Mouse (Mus musculus) midbrain, embryonic 12.5 days (tissue): ENCODE measurements at regions not wholly inside any gene's neighbourhood (a gene's known extent, or its start where the extent isn't known, plus 50 kb on each side); places are given as distances from the start of the nearest gene placed in this dataset.
A peak's percentile ranks its signal among the peaks of the same experiment; 100 is the strongest.

ENCODE experiments used
- ATAC-seq: fragments of 200-750 bp; cut with Nextera tagmentation; 2 replicates; pipeline ENCODE4 v1.8.0; 2017; ENCODE audit warnings: low read depth, moderate TSS enrichment, moderate library complexity; ENCODE audit not compliant: low FRiP score
- H3K27ac ChIP-seq: fragments of 300-500 bp; sonication (generic); replicated peaks from 2 replicates; pipeline ENCODE4 v1.5.1; 2016; ENCODE audit warnings: mild to moderate bottlenecking
- H3K27me3 ChIP-seq: fragments of 300-500 bp; sonication (generic); 2 replicates; pipeline ENCODE4 v1.6.1; 2016; ENCODE audit warnings: mild to moderate bottlenecking
- H3K36me3 ChIP-seq: fragments of 300-500 bp; sonication (generic); 2 replicates; pipeline ENCODE4 v1.6.1; 2016
- H3K4me1 ChIP-seq: fragments of 300-500 bp; sonication (generic); 2 replicates; pipeline ENCODE4 v1.6.1; 2016
- H3K4me2 ChIP-seq: fragments of 300-500 bp; sonication (generic); replicated peaks from 2 replicates; pipeline ENCODE4 v1.6.1; 2016; ENCODE audit warnings: mild to moderate bottlenecking, moderate library complexity
- H3K4me3 ChIP-seq: fragments of 300-500 bp; sonication (generic); 2 replicates; pipeline ENCODE4 v1.5.1; 2016; ENCODE audit warnings: mild to moderate bottlenecking
- H3K9ac ChIP-seq: fragments of 300-500 bp; sonication (generic); replicated peaks from 2 replicates; pipeline ENCODE4 v1.6.1; 2016; ENCODE audit warnings: mild to moderate bottlenecking, moderate library complexity
- H3K9me3 ChIP-seq: fragments of 300-500 bp; sonication (generic); 2 replicates; pipeline ENCODE4 v1.6.1; 2016; ENCODE audit warnings: mild to moderate bottlenecking
- WGBS: fragments of 180-500 bp; shearing (Covaris S2); methylation state at CpG from one replicate; pipeline ENCODE4 v1.1.7; 2016; 5-methylcytosine and 5-hydroxymethylcytosine counted together

DNA sequence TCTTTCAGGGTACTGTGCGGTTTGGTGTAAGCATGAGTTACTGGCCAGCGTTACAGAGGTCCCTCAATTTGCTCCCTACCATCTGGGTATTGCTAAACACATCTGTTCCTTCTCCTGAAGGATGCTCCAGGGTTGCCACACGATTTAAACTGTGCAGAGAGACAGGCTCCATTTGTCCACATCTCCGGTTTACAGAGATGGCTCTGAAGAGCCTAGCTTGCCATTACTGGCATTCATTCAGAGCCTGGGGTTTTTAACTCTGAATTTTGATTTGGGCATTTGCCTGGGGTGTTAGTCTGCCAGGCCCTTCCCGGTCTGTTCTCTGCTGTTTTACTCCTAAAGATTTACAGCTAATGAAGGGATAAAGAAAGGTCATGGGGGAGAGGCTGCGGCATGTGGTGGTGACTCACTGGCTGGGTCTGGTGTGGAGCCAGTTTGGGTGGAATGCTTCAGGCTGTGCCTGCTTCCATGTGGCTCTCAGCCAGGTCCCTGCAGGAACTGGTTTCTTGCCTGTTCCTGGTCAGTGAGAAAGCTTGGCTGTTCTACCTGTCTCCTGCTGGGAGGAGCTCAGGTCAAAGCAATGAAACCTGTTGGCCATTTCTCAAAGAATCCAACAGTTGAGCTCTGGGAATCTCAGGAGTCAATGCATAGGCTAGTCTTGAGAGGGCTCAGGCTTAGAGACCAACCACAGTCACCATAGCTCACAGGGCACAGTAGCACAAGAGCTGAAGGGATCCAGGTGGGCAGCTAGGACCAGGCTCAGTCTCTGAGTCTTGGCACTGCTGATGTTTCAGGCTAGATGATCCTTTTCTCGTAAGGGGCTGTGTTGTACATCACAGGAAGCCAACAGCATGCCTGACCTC, 112.5 kb upstream of the Pgrmc2 start:
- Histone ChIP-seq H3K27me3 (no peaks in the 10 kb centered on the region), H3K9me3 (no peaks in the 10 kb centered on the region), H3K4me1 (peaks cover 12% of the 10 kb centered on the region; the same call in 1 of the 2 replicates), H3K9ac (no peak overlapping the region), H3K4me3 (no peak overlapping the region), H3K36me3 (no peaks in the 10 kb centered on the region), H3K27ac (no peak overlapping the region), H3K4me2 (no peak overlapping the region)
- 0 out of 2 replicates have a peak, but pooled peaks have one; percentile 9 for ATAC-seq
- 63% methylated on average over 7 of the region's 7 CpGs for WGBS

DNA sequence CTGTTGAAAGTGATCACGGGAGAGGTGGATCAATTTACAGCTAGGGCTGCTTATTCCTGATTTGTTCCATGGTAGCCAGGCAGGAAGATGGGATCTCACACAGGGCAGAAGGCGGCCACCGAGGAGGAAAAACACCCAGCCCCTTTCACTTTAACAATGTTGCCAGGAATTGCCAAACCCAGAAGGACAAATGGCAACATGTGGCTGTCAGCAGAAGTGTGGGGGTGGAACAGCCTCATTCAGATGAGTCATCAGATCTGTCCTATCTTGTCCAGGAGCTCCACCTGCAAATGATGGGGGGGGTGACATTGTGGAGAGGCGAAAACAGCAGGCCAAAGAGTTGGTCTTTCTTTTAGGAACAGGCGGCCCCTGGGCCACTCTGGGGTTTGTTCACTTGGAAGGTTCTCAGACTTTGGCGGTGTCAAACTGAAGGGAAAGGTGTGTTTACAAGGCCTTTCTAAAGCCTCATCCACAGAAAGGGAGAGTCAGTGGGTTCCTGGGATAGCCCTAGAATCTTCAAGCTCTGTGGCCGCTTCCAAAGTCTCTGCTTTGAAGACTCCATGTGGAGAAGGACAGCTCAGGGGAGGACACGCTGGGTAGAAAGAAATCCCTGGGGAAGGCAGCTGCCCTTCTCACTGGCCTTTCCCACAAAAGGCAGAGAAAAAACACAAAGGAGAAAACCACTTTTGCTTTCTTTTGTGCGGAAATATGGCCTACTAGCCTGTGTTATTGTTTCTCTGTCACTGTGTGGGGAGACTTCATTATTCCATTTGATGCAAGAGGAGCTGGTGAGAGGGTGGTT, 111.7 kb upstream of the Pgrmc2 start:
- H3K36me3 ChIP-seq = no peaks in the 10 kb centered on the region
- no peak overlapping the region for H3K27ac ChIP-seq
- H3K9ac ChIP-seq = no peak overlapping the region
- 72% methylated on average over 9 of the region's 9 CpGs for WGBS
- no peak for ATAC-seq
- H3K4me1 ChIP-seq = peaks cover 12% of the 10 kb centered on the region; the same call in 1 of the 2 replicates
- H3K27me3 ChIP-seq = no peaks in the 10 kb centered on the region
- no peaks in the 10 kb centered on the region for H3K9me3 ChIP-seq
- H3K4me3 ChIP-seq = no peak overlapping the region
- H3K4me2 ChIP-seq = no peak overlapping the region

DNA sequence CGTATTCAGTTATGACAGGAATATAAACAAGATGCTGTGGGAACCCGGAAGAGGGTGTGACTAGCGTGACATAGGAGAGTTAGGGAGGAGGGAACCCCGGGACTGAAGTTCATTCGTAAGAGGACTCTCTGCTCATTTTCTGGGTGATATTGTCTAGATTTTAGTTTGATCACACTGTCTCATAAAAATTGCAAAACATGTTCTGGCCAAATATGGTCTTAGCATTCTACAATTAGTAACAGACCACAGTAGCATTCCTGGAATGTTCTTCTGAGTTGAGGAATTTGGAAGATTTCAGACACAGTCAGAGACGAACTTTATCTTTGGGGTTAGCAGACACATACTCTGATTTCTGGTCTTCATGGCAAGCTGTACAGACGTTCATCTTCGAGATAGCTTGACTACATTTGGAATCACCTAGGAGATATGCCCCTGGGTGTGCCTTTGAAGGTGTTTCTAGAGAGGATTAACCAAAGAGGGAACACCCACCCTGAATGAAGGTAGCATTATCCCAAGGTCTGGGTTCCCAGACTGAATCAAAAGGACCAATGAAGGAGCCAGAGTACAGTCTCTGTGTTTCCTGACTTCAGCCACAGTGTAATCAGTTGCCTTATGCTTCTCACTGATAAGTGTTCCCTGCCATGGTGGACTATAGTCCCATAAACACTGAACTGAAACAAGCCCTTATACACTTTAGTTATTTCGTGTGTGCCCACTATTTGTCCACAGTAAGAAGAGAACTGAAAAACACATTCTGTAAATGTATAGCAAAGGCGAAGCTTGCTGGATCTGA, 102.7 kb upstream of the Pgrmc2 start:
- Histone ChIP-seq H3K27me3 (no peaks in the 10 kb centered on the region), H3K36me3 (no peaks in the 10 kb centered on the region), H3K9ac (no peak overlapping the region), H3K4me1 (no peaks in the 10 kb centered on the region; the same call in 1 of the 2 replicates), H3K4me3 (no peak overlapping the region), H3K4me2 (no peak overlapping the region), H3K27ac (no peak overlapping the region), H3K9me3 (no peaks in the 10 kb centered on the region)
- WGBS = 83% methylated on average over 10 of the region's 10 CpGs
- ATAC-seq = no peak

DNA sequence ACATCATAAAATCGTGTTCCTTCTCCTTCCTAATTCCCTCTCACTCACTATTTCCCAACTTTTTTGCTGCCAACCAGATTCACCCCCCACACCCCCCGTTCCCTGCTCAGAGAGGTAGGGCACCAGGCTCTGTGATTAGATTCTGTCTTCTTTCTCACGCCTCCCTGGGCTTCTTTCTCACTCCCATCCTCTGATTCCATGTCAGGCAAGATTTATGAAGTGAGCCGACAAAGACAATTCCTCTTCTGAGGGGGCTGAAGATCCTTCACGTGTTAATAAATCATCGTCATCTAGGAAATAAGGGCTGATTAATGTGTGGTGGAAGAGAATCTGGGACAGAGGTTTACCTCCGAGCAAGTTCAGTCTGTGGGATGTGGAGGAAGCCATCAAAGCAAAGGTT, 101.5 kb upstream of the Pgrmc2 start:
- H3K4me2 ChIP-seq = no peak overlapping the region
- no peak overlapping the region for H3K4me3 ChIP-seq
- no peak for ATAC-seq
- H3K27me3 ChIP-seq = no peaks in the 10 kb centered on the region
- no peak overlapping the region for H3K9ac ChIP-seq
- WGBS = 88% methylated on average over 7 of the region's 7 CpGs
- H3K9me3 ChIP-seq = no peaks in the 10 kb centered on the region
- H3K27ac ChIP-seq = no peak overlapping the region
- H3K4me1 ChIP-seq = no peaks in the 10 kb centered on the region; the same call in 1 of the 2 replicates
- H3K36me3 ChIP-seq = no peaks in the 10 kb centered on the region

- Histone ChIP-seq H3K27ac (no peak overlapping the region), H3K4me1 (no peaks in the 10 kb centered on the region; the same call in 1 of the 2 replicates), H3K9me3 (no peaks in the 10 kb centered on the region), H3K4me2 (no peak overlapping the region), H3K9ac (no peak overlapping the region), H3K36me3 (no peaks in the 10 kb centered on the region), H3K4me3 (no peak overlapping the region), H3K27me3 (no peaks in the 10 kb centered on the region)
- 71% methylated on average over 10 of the region's 10 CpGs for WGBS
- peak; percentile 33; the same call in 1 of the 2 replicates for ATAC-seq
These were observed 100.2 kb upstream of the Pgrmc2 start for GRCm38 (mm10) chr3:41182900-41183595.

- H3K4me1 ChIP-seq = no peaks in the 10 kb centered on the region; the same call in 1 of the 2 replicates
- no peak overlapping the region for H3K27ac ChIP-seq
- H3K9me3 ChIP-seq = no peaks in the 10 kb centered on the region
- H3K4me2 ChIP-seq = no peak overlapping the region
- 57% methylated on average over 15 of the region's 15 CpGs for WGBS
- no peak overlapping the region for H3K9ac ChIP-seq
- ATAC-seq = peak; percentile 95
- H3K36me3 ChIP-seq = no peaks in the 10 kb centered on the region
- no peaks in the 10 kb centered on the region for H3K27me3 ChIP-seq
- H3K4me3 ChIP-seq = no peak overlapping the region
These were observed 99.4 kb upstream of the Pgrmc2 start for GRCm38 (mm10) chr3:41182036-41182899.

DNA sequence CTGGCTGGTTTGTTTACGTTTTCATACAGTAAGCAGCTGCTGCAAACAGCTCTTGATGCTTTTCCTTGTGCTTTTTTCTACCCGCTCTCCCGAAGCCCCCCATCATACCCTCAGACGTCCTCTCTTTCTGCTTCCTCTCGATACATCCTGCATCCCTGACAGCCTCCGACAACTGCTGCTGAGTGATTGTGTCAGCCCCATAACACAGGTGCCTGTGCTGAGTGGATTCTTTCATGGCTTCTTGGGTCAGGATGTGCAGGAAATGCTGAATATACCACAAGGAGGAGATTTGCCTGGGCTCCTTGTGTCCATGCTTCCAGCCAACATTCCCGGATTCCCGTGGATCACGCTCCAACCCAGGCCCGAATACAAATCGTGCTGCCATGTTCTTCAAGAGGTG, 98.6 kb upstream of the Pgrmc2 start:
- no peaks in the 10 kb centered on the region; the same call in 1 of the 2 replicates for H3K4me1 ChIP-seq
- no peak overlapping the region for H3K9ac ChIP-seq
- no peaks in the 10 kb centered on the region for H3K9me3 ChIP-seq
- no peak overlapping the region for H3K4me2 ChIP-seq
- H3K27ac ChIP-seq = no peak overlapping the region
- H3K4me3 ChIP-seq = no peak overlapping the region
- WGBS = 88% methylated on average over 11 of the region's 11 CpGs
- no peak for ATAC-seq
- H3K27me3 ChIP-seq = no peaks in the 10 kb centered on the region
- H3K36me3 ChIP-seq = no peaks in the 10 kb centered on the region

DNA sequence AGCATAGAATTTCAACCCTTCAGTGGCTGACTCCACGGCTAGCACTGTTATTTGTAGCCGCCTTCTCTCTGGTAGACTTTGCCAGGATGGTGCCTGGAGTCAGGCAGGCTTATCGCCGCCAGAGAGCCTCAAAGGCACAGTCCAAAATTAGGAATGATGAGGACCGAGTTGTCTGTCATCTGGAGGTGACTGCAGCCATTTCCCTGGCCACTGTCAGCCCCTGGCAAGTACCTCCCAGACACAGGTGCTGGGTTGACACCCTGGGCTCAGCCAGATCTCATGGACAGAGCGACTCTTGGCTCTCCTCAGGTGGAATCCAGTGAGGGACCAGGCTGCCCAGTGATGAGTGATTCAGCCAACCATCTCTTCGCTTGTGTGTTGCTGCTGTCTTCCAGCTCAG, 98.1 kb upstream of the Pgrmc2 start:
- Histone ChIP-seq H3K27me3 (no peaks in the 10 kb centered on the region), H3K4me2 (no peak overlapping the region), H3K27ac (no peak overlapping the region), H3K36me3 (no peaks in the 10 kb centered on the region), H3K9ac (no peak overlapping the region), H3K4me1 (no peaks in the 10 kb centered on the region; the same call in 1 of the 2 replicates), H3K4me3 (no peak overlapping the region), H3K9me3 (no peaks in the 10 kb centered on the region)
- no peak for ATAC-seq
- WGBS = 91% methylated on average over 7 of the region's 7 CpGs

DNA sequence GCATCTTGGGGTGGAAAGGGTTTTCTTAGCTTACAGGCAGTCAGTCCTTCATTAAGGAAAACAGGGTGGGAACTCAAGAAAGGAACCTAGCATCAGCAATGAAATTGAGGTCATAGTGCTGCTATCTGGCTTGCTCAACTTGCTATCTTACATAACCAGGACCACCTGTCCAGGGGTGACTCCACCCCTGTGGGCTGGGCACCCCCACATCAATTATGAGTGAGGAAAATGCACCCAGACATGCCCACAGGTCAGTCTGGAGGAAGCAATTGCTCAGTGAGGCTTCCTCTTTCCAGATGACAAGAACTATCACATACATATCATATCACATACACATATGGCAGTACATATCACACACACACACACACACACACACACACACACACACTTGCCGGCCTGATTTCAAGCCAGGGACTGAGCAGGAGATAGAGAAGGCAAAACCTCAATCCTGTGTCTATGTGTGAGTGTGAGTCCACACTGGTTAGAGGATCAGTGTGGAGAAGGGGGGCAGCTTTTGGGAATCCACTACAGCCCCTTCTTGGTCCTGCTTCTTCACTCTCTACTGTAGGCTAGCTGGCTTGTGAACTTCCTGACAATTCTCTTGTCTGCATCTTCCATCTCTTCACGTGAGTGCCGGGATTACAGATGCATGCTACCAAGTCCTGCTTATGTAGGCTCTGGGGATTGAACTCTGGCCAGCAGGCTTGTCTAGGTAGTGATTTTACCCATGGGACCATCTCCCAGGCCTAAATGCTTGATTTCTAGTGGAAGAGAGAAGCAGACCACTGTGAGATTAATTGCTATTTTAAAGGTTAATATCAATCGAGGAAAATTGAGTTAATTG, 96.4 kb upstream of the Pgrmc2 start:
- Histone ChIP-seq H3K36me3 (no peaks in the 10 kb centered on the region), H3K4me1 (no peaks in the 10 kb centered on the region; the same call in 1 of the 2 replicates), H3K27me3 (no peaks in the 10 kb centered on the region), H3K9ac (no peak overlapping the region), H3K4me2 (no peak overlapping the region), H3K9me3 (no peaks in the 10 kb centered on the region), H3K4me3 (no peak overlapping the region), H3K27ac (no peak overlapping the region)
- no peak for ATAC-seq
- WGBS = 72% methylated on average over 4 of the region's 4 CpGs

GRCm38 (mm10) chr3:41177124-41177523, 94.3 kb upstream of the Pgrmc2 start:
- Histone ChIP-seq H3K4me1 (no peaks in the 10 kb centered on the region), H3K27ac (no peak overlapping the region), H3K9me3 (no peaks in the 10 kb centered on the region)

More at GRCm38 (mm10) chr3:41177124-41177523, 94.3 kb upstream of the Pgrmc2 start:
- H3K36me3 ChIP-seq = no peaks in the 10 kb centered on the region
- no peak overlapping the region for H3K9ac ChIP-seq
- no peak for ATAC-seq
- no peak overlapping the region for H3K4me2 ChIP-seq
- H3K4me3 ChIP-seq = no peak overlapping the region
- no peaks in the 10 kb centered on the region for H3K27me3 ChIP-seq
